ENCODE assay signal across 34 mouse cellular contexts in genomic region chr3:138448077-138448860, GRCm38 (mm10). TPM values are rescaled to one million over a fixed set of nuclear protein-coding genes. Genes with fewer than 3 reads are reported as not detected.
DNase-seq lines count a peak whose midpoint lies in the region; ATAC-seq and TF ChIP-seq lines count a peak whose summit lies in the region.
"Had no signal": no experiment of that assay in that cellular context is flagged by ENCODE, and none has a peak within 500 bp of the region (broad histone marks: within the 10 kb centered on the region; RNA-seq: fewer than 3 reads in every experiment).

No protein-coding gene starts in this region.

- WGBS in embryonic facial prominence, embryonic 14.5 days, result 72% methylated on average over 12 of the region's 12 CpGs
- 82% methylated on average over 12 of the region's 12 CpGs for WGBS in embryonic facial prominence, embryonic 10.5 days
- WGBS in kidney, embryonic 14.5 days, result 48% methylated on average over 12 of the region's 12 CpGs
- 48% methylated on average over 12 of the region's 12 CpGs for WGBS in kidney, postnatal 0 days

- no peak overlapping the region for H3K9ac ChIP-seq in embryonic facial prominence, embryonic 14.5 days (ENCODE audit: low read depth, low read length)
- H3K9ac ChIP-seq in kidney, embryonic 14.5 days (ENCODE audit: low read depth, low read length), result no peak overlapping the region
- no peak overlapping the region for H3K9ac ChIP-seq in kidney, postnatal 0 days (ENCODE audit: low read depth, low read length)
- H3K9ac ChIP-seq: heart, embryonic 12.5 days; hindbrain, embryonic 13.5 days; limb, embryonic 12.5 days; liver, embryonic 15.5 days; lung, embryonic 14.5 days; midbrain, embryonic 15.5 days had no signal

- H3K36me3 ChIP-seq in embryonic facial prominence, embryonic 14.5 days (ENCODE audit: control insufficient read depth, insufficient read depth, low read length), result peaks cover 80% of the 10 kb centered on the region
- peaks cover 85% of the 10 kb centered on the region for H3K36me3 ChIP-seq in embryonic facial prominence, embryonic 10.5 days (replicated peaks)
- H3K36me3 ChIP-seq in kidney, embryonic 14.5 days (ENCODE audit: control insufficient read depth, insufficient read depth, low read length), result peaks cover 60% of the 10 kb centered on the region
- peaks cover 52% of the 10 kb centered on the region for H3K36me3 ChIP-seq in kidney, postnatal 0 days (ENCODE audit: insufficient read depth, low read length)

- no peak overlapping the region for H3K4me2 ChIP-seq in embryonic facial prominence, embryonic 14.5 days (ENCODE audit: low read depth, low read length)
- H3K4me2 ChIP-seq in kidney, embryonic 14.5 days (replicated peaks; ENCODE audit: low read depth, low read length), result no peak overlapping the region
- H3K4me2 ChIP-seq in kidney, postnatal 0 days (ENCODE audit: low read length), result no peak overlapping the region
- H3K4me2 ChIP-seq: heart, embryonic 12.5 days; hindbrain, embryonic 13.5 days; limb, embryonic 12.5 days; liver, embryonic 15.5 days; lung, embryonic 14.5 days; midbrain, embryonic 15.5 days had no signal

- H3K27ac ChIP-seq in embryonic facial prominence, embryonic 14.5 days (replicated peaks; ENCODE audit: low read depth, low read length), result no peak overlapping the region
- H3K27ac ChIP-seq in embryonic facial prominence, embryonic 10.5 days (replicated peaks), result no peak overlapping the region
- H3K27ac ChIP-seq in kidney, embryonic 14.5 days (ENCODE audit: low read depth, low read length), result no peak overlapping the region
- H3K27ac ChIP-seq in kidney, postnatal 0 days, result peak overlapping the region; percentile 54
- H3K27ac ChIP-seq: hindbrain, embryonic 13.5 days; limb, embryonic 12.5 days; liver, embryonic 15.5 days; midbrain, embryonic 15.5 days had no signal

- intact Hi-C loops in left cerebral cortex, postnatal 4 days (cut with DNase I), result no loop called here

- no peaks in the 10 kb centered on the region for H3K9me3 ChIP-seq in embryonic facial prominence, embryonic 14.5 days (ENCODE audit: control insufficient read depth, low read length)
- H3K9me3 ChIP-seq in embryonic facial prominence, embryonic 10.5 days, result no peaks in the 10 kb centered on the region
- no peaks in the 10 kb centered on the region for H3K9me3 ChIP-seq in kidney, embryonic 14.5 days (ENCODE audit: control insufficient read depth, low read length)
- no peaks in the 10 kb centered on the region for H3K9me3 ChIP-seq in kidney, postnatal 0 days (replicated peaks; ENCODE audit: low read length)
- H3K9me3 ChIP-seq: G1E; heart, embryonic 12.5 days; hindbrain, embryonic 13.5 days; limb, embryonic 12.5 days; liver, embryonic 15.5 days; midbrain, embryonic 15.5 days had no signal

- H3K27me3 ChIP-seq in embryonic facial prominence, embryonic 14.5 days (replicated peaks; ENCODE audit: control insufficient read depth, insufficient read depth, low read length), result no peaks in the 10 kb centered on the region
- H3K27me3 ChIP-seq in embryonic facial prominence, embryonic 10.5 days (replicated peaks; ENCODE audit: low read depth, poor library complexity, severe bottlenecking), result no peaks in the 10 kb centered on the region
- no peaks in the 10 kb centered on the region for H3K27me3 ChIP-seq in kidney, embryonic 14.5 days (ENCODE audit: control insufficient read depth, insufficient read depth, low read length)
- no peaks in the 10 kb centered on the region for H3K27me3 ChIP-seq in kidney, postnatal 0 days (ENCODE audit: insufficient read depth, low read length)
- H3K27me3 ChIP-seq: heart, embryonic 12.5 days; hindbrain, embryonic 13.5 days; limb, embryonic 12.5 days; liver, embryonic 15.5 days; midbrain, embryonic 15.5 days had no signal

- TF ChIP-seq CTCF in kidney, postnatal 0 days (IDR thresholded peaks at IDR 0.05; ENCODE audit: low read depth), result no peak

- peak; percentile 10 for DNase-seq in embryonic facial prominence, embryonic 14.5 days (ENCODE audit: low spot score)
- DNase-seq in embryonic facial prominence, embryonic 10.5 days (ENCODE audit: low spot score), result no peak
- DNase-seq in kidney, adult 11 months, result peak; percentile 71
- no peak for DNase-seq in kidney, postnatal 0 days (ENCODE audit: low spot score)
- DNase-seq in neural tube, embryonic 10.5 days (ENCODE audit: extremely low spot score, low spot score), result no peak
- DNase-seq in adrenal gland, adult 18-20 months (ENCODE audit: low spot score in 2 of 2), result no peak
- DNase-seq in left cerebral cortex, postnatal 4 days, result no peak
- DNase-seq: adrenal gland, postnatal 10 days; cerebellum, adult 8-10 months; cerebellum, postnatal 25 days; gastrocnemius, postnatal 25 days; heart, adult 18-20 months; layer of hippocampus, adult 9-11 months; lung, embryonic 14.5 days; lung, postnatal 14 days; right cerebral cortex, adult 18-20 months; spleen, adult 18-20 months; thymus, postnatal 14 days had no signal

- H3K4me3 ChIP-seq in embryonic facial prominence, embryonic 14.5 days (ENCODE audit: low read depth, low read length), result no peak overlapping the region
- H3K4me3 ChIP-seq in embryonic facial prominence, embryonic 10.5 days, result no peak overlapping the region
- no peak overlapping the region for H3K4me3 ChIP-seq in kidney, embryonic 14.5 days (ENCODE audit: low read length)
- H3K4me3 ChIP-seq in kidney, postnatal 0 days (replicated peaks; ENCODE audit: low read depth, low read length), result no peak overlapping the region
- H3K4me3 ChIP-seq: heart, embryonic 12.5 days; hindbrain, embryonic 13.5 days; limb, embryonic 12.5 days; liver, embryonic 15.5 days; midbrain, embryonic 15.5 days had no signal

- ATAC-seq in embryonic facial prominence, embryonic 14.5 days (ENCODE audit: low read depth), result peak; percentile 30; the same call in 1 of the 2 replicates
- ATAC-seq in kidney, embryonic 14.5 days (ENCODE audit: low FRiP score, low TSS enrichment), result no peak
- ATAC-seq in kidney, postnatal 0 days (replicated peaks; ENCODE audit: low FRiP score, low read depth), result peak; percentile 83
- ATAC-seq: forebrain, embryonic 14.5 days; midbrain, embryonic 15.5 days had no signal

- peaks cover 7% of the 10 kb centered on the region for H3K4me1 ChIP-seq in embryonic facial prominence, embryonic 14.5 days (ENCODE audit: control insufficient read depth, insufficient read depth, low read length)
- peaks cover 22% of the 10 kb centered on the region for H3K4me1 ChIP-seq in embryonic facial prominence, embryonic 10.5 days
- H3K4me1 ChIP-seq in kidney, embryonic 14.5 days (ENCODE audit: control insufficient read depth, insufficient read depth, low read length), result peaks cover 8% of the 10 kb centered on the region
- 0 out of 2 replicates have a peak, but pooled peaks cover 8% of the 10 kb centered on the region for H3K4me1 ChIP-seq in kidney, postnatal 0 days (replicated peaks; ENCODE audit: insufficient read depth, low read length)

RNA-seq across cellular contexts. Expression of gene Adh5, which starts 5.4 kb away (rescaled TPM):
- 169 and 181 TPM in 2 replicates for polyA plus RNA-seq in embryonic facial prominence, embryonic 14.5 days (2014; fragmentation: Nextera tagmentation; extraction: Ambion mirVana)
- 260 and 265 TPM in 2 replicates for polyA plus RNA-seq in embryonic facial prominence, embryonic 10.5 days (2016; fragmentation: Nextera tagmentation; extraction: Ambion mirVana)
- 256 and 266 TPM in 2 replicates for polyA plus RNA-seq in kidney, embryonic 14.5 days (2014; fragmentation: Nextera tagmentation; extraction: Ambion mirVana)
- polyA plus RNA-seq in kidney, postnatal 0 days (2015; fragmentation: Nextera tagmentation; extraction: Ambion mirVana), result 280 and 288 TPM in 2 replicates
- total RNA-seq in adrenal gland, adult 18-20 months (2021), result 100 to 1,000 TPM; 139 to 209 TPM
- total RNA-seq in left cerebral cortex, postnatal 4 days (2021), result 100 to 1,000 TPM; 120 to 122 TPM

RNA-seq across cellular contexts. Expression of gene Adh4, which starts 33.0 kb away (rescaled TPM):
- polyA plus RNA-seq in embryonic facial prominence, embryonic 14.5 days (2014; fragmentation: Nextera tagmentation; extraction: Ambion mirVana), result not detected in 2 replicates
- polyA plus RNA-seq in embryonic facial prominence, embryonic 10.5 days (2016; fragmentation: Nextera tagmentation; extraction: Ambion mirVana), result not detected in 2 replicates
- not detected in 2 replicates for polyA plus RNA-seq in kidney, embryonic 14.5 days (2014; fragmentation: Nextera tagmentation; extraction: Ambion mirVana)
- polyA plus RNA-seq in kidney, postnatal 0 days (2015; fragmentation: Nextera tagmentation; extraction: Ambion mirVana), result not detected in 2 replicates
- 1 to 10 TPM in 1 of 2 experiments, under 1 TPM in 1; 0.80 to 2.3 TPM for total RNA-seq in adrenal gland, adult 18-20 months (2021)
- not detected for total RNA-seq in left cerebral cortex, postnatal 4 days (2021)
- total RNA-seq: G1E; gastrocnemius, adult 18-20 months; gastrocnemius, postnatal 25 days; heart, adult 18-20 months; heart, postnatal 25 days; left cerebral cortex, postnatal 14 days; neutrophil, adult 5-6 weeks had no signal
- polyA plus RNA-seq: embryonic facial prominence, embryonic 11.5 days; forebrain, embryonic 14.5 days; G1E; heart, embryonic 12.5 days; hindbrain, embryonic 13.5 days; limb, embryonic 12.5 days; liver, embryonic 15.5 days; lung, embryonic 14.5 days; midbrain, embryonic 15.5 days; neural tube, embryonic 11.5 days; stomach, embryonic 16.5 days; urinary bladder, adult 2 months had no signal

RNA-seq across cellular contexts. Expression of gene Metap1, which starts 41.0 kb away (rescaled TPM):
- 45.8 and 46.4 TPM in 2 replicates for polyA plus RNA-seq in embryonic facial prominence, embryonic 14.5 days (2014; fragmentation: Nextera tagmentation; extraction: Ambion mirVana)
- polyA plus RNA-seq in embryonic facial prominence, embryonic 10.5 days (2016; fragmentation: Nextera tagmentation; extraction: Ambion mirVana), result 46.2 and 48.8 TPM in 2 replicates
- polyA plus RNA-seq in kidney, embryonic 14.5 days (2014; fragmentation: Nextera tagmentation; extraction: Ambion mirVana), result 35.3 and 54.0 TPM in 2 replicates
- 40.2 and 41.4 TPM in 2 replicates for polyA plus RNA-seq in kidney, postnatal 0 days (2015; fragmentation: Nextera tagmentation; extraction: Ambion mirVana)
- total RNA-seq in adrenal gland, adult 18-20 months (2021), result 10 to 100 TPM; 51.9 to 61.6 TPM
- total RNA-seq in left cerebral cortex, postnatal 4 days (2021), result 10 to 100 TPM; 62.7 to 64.6 TPM

Comparison
In these comparisons a context has a peak if more than half of its experiments do, and no peak if none do; other contexts are left out.
1. DNase-seq: peak in embryonic facial prominence, embryonic 14.5 days (single experiment) and kidney, adult 11 months (single experiment); none in embryonic facial prominence, embryonic 10.5 days (single experiment), kidney, postnatal 0 days (single experiment), neural tube, embryonic 10.5 days (single experiment), adrenal gland, adult 18-20 months (0 of 2) and left cerebral cortex, postnatal 4 days (single experiment).